Mouse (Mus musculus): ENCODE measurements around the gene Erg28. TPM values are rescaled to one million over a fixed set of nuclear protein-coding genes. Genes with fewer than 3 reads are reported as not detected.

The Erg28 gene
- polyA plus RNA-seq, 1 experiment, result 21.0 TPM

- H3K36me3 ChIP-seq (ENCODE audit: control insufficient read depth, insufficient read depth, low read length), result peaks cover 4% of the 10 kb centered on the region
- no peaks in the 10 kb centered on the region for H3K4me1 ChIP-seq (ENCODE audit: control insufficient read depth, insufficient read depth, low read length)
- no peak for TF ChIP-seq POLR2A (IDR thresholded peaks at IDR 0.05; ENCODE audit: control insufficient read depth, low read depth, low read length)
- no peak for TF ChIP-seq CTCF (IDR thresholded peaks at IDR 0.05; ENCODE audit: control insufficient read depth, insufficient read depth, insufficient replicate concordance, low read depth, low read length)
- H3K27ac ChIP-seq (ENCODE audit: control insufficient read depth, insufficient read depth, low read depth, low read length), result no peak overlapping the region
- no peak overlapping the region for H3K4me3 ChIP-seq (ENCODE audit: control insufficient read depth, low read depth, low read length)
- no peaks in the 10 kb centered on the region for H3K27me3 ChIP-seq (ENCODE audit: control insufficient read depth, insufficient read depth, low read length)
Observed at GRCm38 (mm10) chr12:85837765-85838164, 13.4 kb upstream of the Erg28 start.

DNA sequence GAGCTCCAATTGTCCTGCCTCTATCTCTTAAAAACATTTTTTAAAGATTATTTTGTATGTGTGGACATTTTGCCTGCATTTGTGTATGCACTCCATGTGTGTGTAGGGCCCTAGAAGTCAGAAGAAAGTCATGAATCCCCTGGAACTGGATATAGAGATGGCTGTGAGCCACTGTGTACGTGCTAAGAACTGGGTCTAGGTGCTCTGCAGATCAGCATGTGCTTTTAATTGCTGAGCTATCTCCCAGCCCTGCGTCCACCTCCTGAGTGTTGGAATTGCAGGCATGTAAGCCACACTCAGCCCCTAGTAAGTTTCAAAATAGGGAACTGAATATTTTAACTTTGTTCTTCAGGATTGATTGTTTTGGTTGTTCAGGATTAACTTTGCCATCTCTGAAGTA lies 10.2 kb upstream of the Erg28 start:
- TF ChIP-seq CTCF (IDR thresholded peaks at IDR 0.05; ENCODE audit: control insufficient read depth, insufficient read depth, insufficient replicate concordance, low read depth, low read length) (no peak), POLR2A (IDR thresholded peaks at IDR 0.05; ENCODE audit: control insufficient read depth, low read depth, low read length) (no peak)
- Histone ChIP-seq H3K36me3 (ENCODE audit: control insufficient read depth, insufficient read depth, low read length) (peaks cover 2% of the 10 kb centered on the region), H3K27ac (ENCODE audit: control insufficient read depth, insufficient read depth, low read depth, low read length) (no peak overlapping the region), H3K27me3 (ENCODE audit: control insufficient read depth, insufficient read depth, low read length) (no peaks in the 10 kb centered on the region), H3K4me1 (ENCODE audit: control insufficient read depth, insufficient read depth, low read length) (no peaks in the 10 kb centered on the region), H3K4me3 (ENCODE audit: control insufficient read depth, low read depth, low read length) (no peak overlapping the region)

DNA sequence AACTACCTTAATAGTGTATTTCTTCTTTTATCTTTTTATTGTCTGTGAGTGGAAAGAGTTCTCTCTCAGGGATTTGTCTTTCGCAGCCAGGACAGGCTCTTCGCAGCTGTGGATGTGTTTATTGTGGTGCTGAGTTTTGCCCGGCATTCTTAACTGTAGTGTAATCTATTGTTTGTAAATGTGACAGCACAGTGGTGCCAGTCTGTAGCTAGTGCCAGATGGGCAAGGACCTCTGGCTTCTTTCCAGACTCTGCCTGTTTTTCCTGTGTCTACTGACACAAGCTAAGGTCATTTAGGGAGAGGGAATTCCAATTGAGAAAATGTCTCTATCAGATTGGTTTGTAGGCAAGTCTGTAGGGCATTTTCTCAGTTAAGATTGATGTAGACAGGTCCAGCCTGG lies 6.3 kb upstream of the Erg28 start:
- no peak for TF ChIP-seq POLR2A (IDR thresholded peaks at IDR 0.05; ENCODE audit: control insufficient read depth, low read depth, low read length)
- TF ChIP-seq CTCF (IDR thresholded peaks at IDR 0.05; ENCODE audit: control insufficient read depth, insufficient read depth, insufficient replicate concordance, low read depth, low read length), result no peak
- peaks cover 1% of the 10 kb centered on the region for H3K36me3 ChIP-seq (ENCODE audit: control insufficient read depth, insufficient read depth, low read length)
- no peaks in the 10 kb centered on the region for H3K27me3 ChIP-seq (ENCODE audit: control insufficient read depth, insufficient read depth, low read length)
- no peak overlapping the region for H3K4me3 ChIP-seq (ENCODE audit: control insufficient read depth, low read depth, low read length)
- H3K27ac ChIP-seq (ENCODE audit: control insufficient read depth, insufficient read depth, low read depth, low read length), result no peak overlapping the region
- no peaks in the 10 kb centered on the region; the same call in 1 of the 2 replicates for H3K4me1 ChIP-seq (ENCODE audit: control insufficient read depth, insufficient read depth, low read length)

GRCm38 (mm10) chr12:85829866-85830265 lies 5.5 kb upstream of the Erg28 start:
- Histone ChIP-seq H3K36me3 (ENCODE audit: control insufficient read depth, insufficient read depth, low read length) (peaks cover 1% of the 10 kb centered on the region), H3K27me3 (ENCODE audit: control insufficient read depth, insufficient read depth, low read length) (no peaks in the 10 kb centered on the region), H3K4me3 (ENCODE audit: control insufficient read depth, low read depth, low read length) (no peak overlapping the region), H3K27ac (ENCODE audit: control insufficient read depth, insufficient read depth, low read depth, low read length) (no peak overlapping the region), H3K4me1 (ENCODE audit: control insufficient read depth, insufficient read depth, low read length) (no peaks in the 10 kb centered on the region; the same call in 1 of the 2 replicates)
- TF ChIP-seq CTCF (IDR thresholded peaks at IDR 0.05; ENCODE audit: control insufficient read depth, insufficient read depth, insufficient replicate concordance, low read depth, low read length) (no peak), POLR2A (IDR thresholded peaks at IDR 0.05; ENCODE audit: control insufficient read depth, low read depth, low read length) (no peak)

GRCm38 (mm10) chr12:85828856-85829255 lies 4.5 kb upstream of the Erg28 start:
- TF ChIP-seq CTCF (IDR thresholded peaks at IDR 0.05; ENCODE audit: control insufficient read depth, insufficient read depth, insufficient replicate concordance, low read depth, low read length) (no peak), POLR2A (IDR thresholded peaks at IDR 0.05; ENCODE audit: control insufficient read depth, low read depth, low read length) (no peak)
- Histone ChIP-seq H3K36me3 (ENCODE audit: control insufficient read depth, insufficient read depth, low read length) (peaks cover 1% of the 10 kb centered on the region; the same call in 1 of the 2 replicates), H3K27ac (ENCODE audit: control insufficient read depth, insufficient read depth, low read depth, low read length) (no peak overlapping the region), H3K4me3 (ENCODE audit: control insufficient read depth, low read depth, low read length) (no peak overlapping the region), H3K4me1 (ENCODE audit: control insufficient read depth, insufficient read depth, low read length) (no peaks in the 10 kb centered on the region; the same call in 1 of the 2 replicates), H3K27me3 (ENCODE audit: control insufficient read depth, insufficient read depth, low read length) (no peaks in the 10 kb centered on the region)

GRCm38 (mm10) chr12:85825822-85826221 lies 1.5 kb upstream of the Erg28 start:
- Histone ChIP-seq H3K27me3 (ENCODE audit: control insufficient read depth, insufficient read depth, low read length) (no peaks in the 10 kb centered on the region), H3K27ac (ENCODE audit: control insufficient read depth, insufficient read depth, low read depth, low read length) (no peak overlapping the region), H3K4me1 (ENCODE audit: control insufficient read depth, insufficient read depth, low read length) (no peaks in the 10 kb centered on the region; the same call in 1 of the 2 replicates), H3K36me3 (ENCODE audit: control insufficient read depth, insufficient read depth, low read length) (peaks cover 1% of the 10 kb centered on the region; the same call in 1 of the 2 replicates), H3K4me3 (ENCODE audit: control insufficient read depth, low read depth, low read length) (no peak overlapping the region)
- TF ChIP-seq CTCF (IDR thresholded peaks at IDR 0.05; ENCODE audit: control insufficient read depth, insufficient read depth, insufficient replicate concordance, low read depth, low read length), result no peak
- TF ChIP-seq POLR2A (IDR thresholded peaks at IDR 0.05; ENCODE audit: control insufficient read depth, low read depth, low read length), result no peak

GRCm38 (mm10) chr12:85825361-85825760 lies 1.0 kb upstream of the Erg28 start:
- H3K4me1 ChIP-seq (ENCODE audit: control insufficient read depth, insufficient read depth, low read length), result no peaks in the 10 kb centered on the region; the same call in 1 of the 2 replicates
- TF ChIP-seq CTCF (IDR thresholded peaks at IDR 0.05; ENCODE audit: control insufficient read depth, insufficient read depth, insufficient replicate concordance, low read depth, low read length), result no peak
- TF ChIP-seq POLR2A (IDR thresholded peaks at IDR 0.05; ENCODE audit: control insufficient read depth, low read depth, low read length), result no peak
- peak overlapping the region; percentile 99 for H3K4me3 ChIP-seq (ENCODE audit: control insufficient read depth, low read depth, low read length)
- peak overlapping the region; percentile 99 for H3K27ac ChIP-seq (ENCODE audit: control insufficient read depth, insufficient read depth, low read depth, low read length)
- peaks cover 1% of the 10 kb centered on the region; the same call in 1 of the 2 replicates for H3K36me3 ChIP-seq (ENCODE audit: control insufficient read depth, insufficient read depth, low read length)
- no peaks in the 10 kb centered on the region for H3K27me3 ChIP-seq (ENCODE audit: control insufficient read depth, insufficient read depth, low read length)

Data from testis, adult 2 months (tissue).